Mouse (Mus musculus): ENCODE data around the gene Prnd. TPM values are rescaled to one million over a fixed set of nuclear protein-coding genes. Genes with fewer than 3 reads are reported as not detected.

Gene Prnd
- polyA plus RNA-seq, 1 experiment, result 1.2 TPM

DNA sequence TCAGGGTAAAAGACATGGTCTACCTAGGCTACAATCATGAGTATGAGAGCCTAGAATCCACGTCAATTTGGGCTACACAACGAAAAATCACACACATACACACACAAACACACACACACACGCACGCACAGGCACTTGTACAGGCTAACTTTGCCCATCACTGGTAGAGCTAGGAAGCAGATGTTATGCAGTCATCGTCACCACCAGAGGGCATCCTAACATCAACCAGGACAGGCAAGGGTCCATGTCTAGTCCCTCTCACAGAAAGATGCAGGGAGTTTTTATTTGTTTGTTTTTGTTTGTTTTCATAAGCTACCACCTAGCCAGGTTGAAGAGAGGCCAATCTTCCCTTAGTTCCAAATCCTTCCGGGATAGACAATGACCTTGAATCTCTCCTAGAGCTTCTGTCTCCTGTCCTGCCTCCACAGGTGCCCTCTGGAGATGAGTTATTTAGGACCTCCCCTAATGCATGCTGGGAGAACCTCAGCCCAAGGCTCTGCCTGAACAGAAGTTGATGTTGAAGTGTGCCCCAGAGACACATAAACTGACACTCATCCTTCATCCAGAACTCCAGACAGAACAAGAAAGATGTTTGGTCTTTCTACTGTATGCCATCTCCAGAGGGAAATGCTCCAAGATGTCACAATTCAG lies 32.0 kb downstream of the Prnd start:
- peak; percentile 19 for DNase-seq (ENCODE audit: low spot score)

DNA sequence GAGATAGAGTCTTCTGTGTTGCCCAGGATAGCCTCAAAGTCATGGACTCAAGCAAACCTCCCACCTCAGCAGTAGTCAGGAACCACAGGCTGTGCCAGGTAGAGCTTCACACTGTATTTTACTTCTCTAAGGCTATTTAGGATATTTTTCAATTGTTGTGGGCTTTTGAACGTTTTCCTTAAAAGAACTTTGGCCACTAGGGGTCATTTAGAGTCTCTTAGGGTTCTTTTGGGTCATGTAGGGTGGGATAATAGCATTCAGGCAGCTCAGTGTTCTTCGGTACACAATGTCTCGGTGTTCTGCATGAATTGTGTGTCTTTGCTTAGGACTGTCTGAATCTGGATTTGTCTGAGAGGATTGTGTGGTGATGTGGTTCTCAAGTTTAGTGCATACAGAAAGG lies 37.3 kb downstream of the Prnd start:
- no peak for DNase-seq (ENCODE audit: low spot score)

DNA sequence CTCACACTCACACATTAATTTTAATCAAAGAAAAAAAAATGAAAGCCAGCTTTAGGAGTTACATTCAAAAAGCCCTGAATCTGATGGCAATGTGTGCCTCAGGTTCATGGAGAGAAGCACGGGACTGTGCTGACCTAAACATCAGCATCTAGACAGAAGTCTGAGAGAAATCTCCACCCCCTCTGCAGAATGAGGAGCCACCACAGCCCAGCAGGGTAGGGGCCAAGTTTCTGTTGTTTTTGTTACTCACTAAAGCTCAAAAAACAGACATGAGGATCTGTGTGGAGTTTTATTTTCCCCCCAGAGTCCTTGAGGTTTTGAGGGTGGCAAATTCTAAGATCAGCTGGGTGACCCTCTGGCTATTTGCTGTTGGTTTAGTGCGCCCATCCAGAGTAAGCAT lies 37.9 kb downstream of the Prnd start:
- no peak for DNase-seq (ENCODE audit: low spot score)

DNA sequence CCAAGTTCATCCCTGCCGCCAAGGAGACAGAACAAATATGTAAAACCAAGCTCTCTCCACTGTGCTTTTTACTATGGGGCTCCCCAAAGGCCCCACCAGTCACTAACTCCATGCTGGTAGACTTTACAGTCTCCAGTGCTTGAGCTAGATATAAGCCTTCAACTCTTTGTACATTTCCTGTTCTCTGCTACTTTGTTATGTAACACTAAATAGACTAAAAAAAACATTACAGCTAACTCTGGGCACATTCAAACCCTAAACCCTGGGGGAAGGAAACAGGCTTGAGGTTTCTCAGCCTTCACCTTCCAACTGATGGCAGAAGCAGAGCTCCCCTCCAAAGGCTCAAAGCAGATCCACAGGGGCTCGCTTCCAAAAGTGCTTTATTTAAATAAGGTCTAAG lies 41.8 kb downstream of the Prnd start:
- DNase-seq (ENCODE audit: low spot score), result no peak

DNA sequence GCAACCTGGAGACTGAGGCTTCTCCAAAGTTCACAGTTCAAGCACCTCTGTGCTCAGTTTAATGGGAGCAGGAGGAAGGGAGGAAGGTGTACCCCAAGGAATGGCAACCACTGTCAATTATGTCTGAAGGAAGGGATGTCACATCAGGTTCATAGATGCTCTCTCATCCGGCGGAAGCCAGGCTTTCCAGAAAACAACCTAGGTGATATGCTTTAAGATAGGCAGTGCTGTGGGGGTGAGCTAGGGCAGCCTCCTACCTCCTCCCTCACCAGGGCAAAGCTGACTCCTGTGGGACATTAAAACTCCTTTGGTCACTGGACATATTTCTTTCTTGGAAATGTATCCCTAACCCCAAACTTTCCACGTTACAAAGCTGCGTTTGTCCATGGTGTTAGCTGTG lies 42.5 kb downstream of the Prnd start:
- no peak for DNase-seq (ENCODE audit: low spot score)

DNA sequence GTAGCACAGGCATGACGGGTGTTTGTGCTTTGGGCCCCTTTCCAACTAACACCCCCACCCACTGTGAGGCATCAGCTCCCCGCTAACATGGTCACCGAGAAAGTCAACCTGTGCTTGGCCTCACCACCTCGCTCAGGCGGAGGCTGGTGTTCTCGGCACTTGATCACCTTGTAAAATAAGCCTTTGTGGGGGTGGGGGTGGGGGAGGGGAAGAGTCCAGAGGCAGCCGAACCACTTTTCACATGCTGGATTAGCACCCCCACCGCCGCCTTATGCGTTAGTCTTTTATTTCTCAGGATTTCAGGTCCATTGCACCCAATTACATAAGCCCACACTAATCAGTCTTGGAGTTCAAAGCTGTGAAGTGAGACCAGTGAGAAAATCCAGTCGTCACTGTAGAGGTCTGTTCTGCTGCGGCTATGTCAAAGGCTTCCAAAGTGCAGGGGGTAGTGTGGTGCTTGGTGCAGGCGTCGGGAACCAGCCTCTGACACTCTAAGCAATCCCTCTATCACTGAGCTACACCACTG lies 43.0 kb downstream of the Prnd start:
- no peak for DNase-seq (ENCODE audit: low spot score)

DNA sequence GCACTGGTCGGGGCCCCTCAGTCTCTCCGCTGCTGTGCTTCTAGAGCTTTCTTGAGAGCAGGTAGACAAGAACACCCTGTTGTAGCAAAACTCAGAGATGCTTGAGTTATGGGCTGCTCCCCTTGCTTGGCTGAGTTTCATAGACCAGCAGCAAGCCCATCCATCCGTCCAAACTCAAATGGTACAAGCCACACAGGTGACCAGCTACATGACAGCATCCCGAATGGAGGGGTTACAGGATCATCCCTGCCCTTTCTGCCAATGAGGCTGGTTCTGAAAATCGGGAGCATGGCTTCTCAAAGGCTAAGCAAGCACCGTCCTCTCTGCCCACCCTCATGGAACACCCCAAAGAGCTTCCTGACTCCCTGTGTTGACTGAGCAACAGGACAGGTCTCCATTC lies 44.3 kb downstream of the Prnd start:
- no peak for DNase-seq (ENCODE audit: low spot score)

DNA sequence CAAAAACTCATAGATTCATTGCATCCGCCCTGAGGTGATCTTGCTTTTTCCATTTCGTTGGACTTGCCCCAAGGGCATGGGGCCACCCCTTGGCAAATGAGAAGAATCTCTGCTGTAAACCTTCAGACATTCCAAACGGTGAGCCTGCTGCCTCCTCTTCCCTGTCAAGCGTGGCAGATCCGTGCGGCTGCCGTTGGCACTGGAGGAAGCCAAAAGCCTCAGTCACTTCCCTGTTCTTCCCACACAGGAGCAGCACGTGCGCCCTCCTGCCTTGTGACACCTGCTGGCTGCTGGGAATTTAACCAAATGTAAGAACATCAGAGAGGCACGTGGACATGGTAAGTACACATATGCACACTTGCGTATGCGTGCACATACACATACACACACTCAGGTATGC lies 45.1 kb downstream of the Prnd start:
- DNase-seq (ENCODE audit: low spot score), result no peak

DNA sequence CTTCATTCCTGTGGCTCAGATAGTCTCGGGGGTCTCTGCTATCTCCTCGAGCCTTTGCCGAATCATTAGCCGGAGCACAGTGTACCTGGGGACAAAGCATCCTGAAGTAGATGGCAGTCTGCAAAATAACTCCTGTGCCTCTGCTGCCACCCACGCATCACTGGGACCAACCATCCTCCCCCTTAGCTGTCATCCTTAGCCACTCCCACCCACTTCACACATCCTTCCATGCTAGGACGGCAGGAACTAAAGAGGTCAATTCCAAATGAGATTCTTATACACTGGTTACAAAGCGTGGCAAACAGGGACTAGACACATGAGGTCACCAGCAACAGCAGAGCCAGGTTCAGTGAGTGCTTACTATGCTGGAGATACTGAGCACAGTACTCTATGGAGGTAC lies 45.7 kb downstream of the Prnd start:
- no peak for DNase-seq (ENCODE audit: low spot score)

DNA sequence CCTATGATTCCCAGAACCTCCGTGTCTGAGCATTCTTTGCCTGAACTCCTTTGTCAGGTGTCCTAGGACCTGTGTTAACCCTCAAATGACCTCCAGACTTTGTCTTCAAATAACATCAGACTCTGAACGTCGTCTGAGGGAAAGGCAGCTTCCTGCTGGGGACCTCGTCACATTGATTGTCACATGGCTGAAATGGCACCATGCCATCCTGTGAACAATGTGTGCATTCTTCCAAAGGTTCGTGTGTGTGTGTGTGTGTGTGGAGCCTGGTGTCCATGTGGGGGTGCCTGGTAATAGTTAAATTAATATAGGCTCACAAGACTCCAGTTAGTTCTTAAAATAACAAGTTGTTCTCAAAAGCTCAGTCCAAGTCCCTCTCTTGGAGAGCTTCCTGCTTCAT lies 46.7 kb downstream of the Prnd start:
- DNase-seq (ENCODE audit: low spot score), result no peak

DNA sequence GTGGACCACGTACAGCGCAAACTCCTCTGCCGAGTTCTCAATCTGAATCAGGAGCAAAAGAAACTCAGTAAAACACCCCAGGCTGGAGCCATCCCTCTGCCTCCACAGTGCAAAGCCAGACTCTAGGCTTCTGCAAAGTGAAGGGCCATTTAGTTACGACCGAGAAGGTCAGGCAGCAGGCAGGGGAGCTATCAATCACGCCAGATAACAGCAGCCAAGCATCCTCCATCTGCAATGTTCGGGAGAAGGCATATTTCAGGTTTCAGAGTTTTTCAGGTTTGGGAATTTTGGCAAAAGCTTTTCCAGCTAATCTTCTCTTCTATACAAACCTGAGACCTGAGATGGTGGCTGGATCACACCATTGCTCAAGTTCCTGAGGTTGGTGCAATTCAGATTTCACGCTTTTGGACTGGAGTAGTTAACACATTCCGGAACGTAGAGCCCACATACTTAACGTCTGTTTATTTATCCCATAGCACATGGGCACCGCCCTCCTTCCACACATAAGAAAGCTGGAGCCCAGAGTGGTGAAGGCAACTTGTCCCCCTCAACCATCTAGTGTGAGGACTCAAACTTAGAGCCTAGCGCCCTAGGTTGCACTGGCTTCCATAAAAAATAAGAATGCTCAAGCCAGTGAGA lies 51.2 kb downstream of the Prnd start:
- DNase-seq (ENCODE audit: low spot score), result no peak

DNA sequence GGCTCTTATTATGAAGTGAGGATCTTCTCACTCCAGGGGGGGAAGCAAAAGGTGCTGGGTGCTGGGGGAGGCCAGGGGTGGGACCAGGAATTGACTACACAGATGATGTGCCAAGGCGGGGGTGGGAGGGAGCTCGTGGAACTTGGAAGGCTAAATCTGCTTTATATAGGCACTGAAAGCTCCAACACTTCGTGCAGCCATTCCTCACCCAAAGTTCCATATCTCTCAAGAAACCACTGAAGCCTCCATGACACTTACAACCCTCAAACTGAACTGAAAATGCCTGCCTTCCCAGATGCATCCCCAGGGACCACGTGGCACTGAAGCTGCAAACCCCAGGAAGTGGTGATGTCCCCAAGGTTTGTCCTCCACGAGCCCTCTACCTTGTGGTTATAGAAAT lies 53.3 kb downstream of the Prnd start:
- DNase-seq (ENCODE audit: low spot score), result no peak

DNA sequence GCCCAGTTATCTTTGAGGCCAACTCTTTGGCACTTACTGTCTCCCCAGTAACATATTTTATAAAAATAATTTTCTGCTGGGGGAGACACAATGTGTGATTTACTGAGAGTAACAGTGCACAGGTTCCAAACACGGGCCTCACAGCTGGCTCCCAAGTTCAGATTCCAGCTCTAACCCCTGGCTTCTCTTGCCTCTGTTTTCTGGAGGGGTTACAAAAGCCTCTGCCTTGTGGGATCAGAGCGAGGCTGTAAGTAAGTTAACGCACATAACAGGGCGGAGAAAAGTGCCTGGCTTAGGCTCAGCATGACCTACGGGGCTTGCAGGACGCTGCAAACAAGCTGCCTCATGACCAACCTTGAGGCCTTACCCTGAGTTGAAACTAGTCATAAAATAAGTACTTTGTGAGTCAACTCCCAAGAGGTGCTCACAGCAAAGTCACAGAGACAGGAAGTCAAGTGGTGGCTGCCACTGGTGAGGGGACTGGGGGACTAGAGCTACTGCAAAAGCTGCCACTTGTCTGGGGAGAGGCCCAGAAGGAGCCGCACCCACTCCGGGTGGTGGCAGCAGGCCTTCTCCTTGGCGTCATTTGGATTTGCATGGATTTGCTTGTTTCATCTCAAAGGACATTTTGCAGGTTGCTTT lies 54.0 kb downstream of the Prnd start:
- no peak for DNase-seq (ENCODE audit: low spot score)

DNA sequence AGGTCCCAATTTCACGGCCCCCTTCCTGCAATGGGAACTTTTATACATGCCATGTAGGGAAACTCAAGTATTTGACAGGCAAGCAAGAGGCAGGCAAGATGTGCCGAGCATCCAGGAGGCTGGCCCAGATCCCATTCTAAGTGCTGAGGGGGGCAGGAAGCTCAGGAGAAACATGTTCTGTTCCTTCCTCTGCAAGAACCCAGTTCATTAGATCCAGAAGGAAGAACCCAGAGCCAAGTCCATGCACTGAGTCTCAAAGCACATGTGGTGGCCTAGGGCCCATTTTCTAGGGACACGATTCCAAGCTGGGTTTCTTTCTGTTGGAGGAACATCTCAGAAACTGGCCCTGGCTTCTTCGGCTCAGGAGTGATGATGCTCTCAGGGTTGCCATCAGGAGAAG lies 54.8 kb downstream of the Prnd start:
- DNase-seq (ENCODE audit: low spot score), result no peak

Other genes starting within 250 kb of the Prnd start
- 0.33 and 0.37 TPM in 2 replicates for gene Erv3, start 91.1 kb upstream of the Prnd start, polyA plus RNA-seq (2012; rRNA removed)
- gene Prnp, start 40.9 kb upstream of the Prnd start, polyA plus RNA-seq (2012; rRNA removed), result 161 and 189 TPM in 2 replicates
- gene Prn, start 40.9 kb upstream of the Prnd start, polyA plus RNA-seq (2012; rRNA removed), result 0.07 TPM in 1 of 2 replicates, not detected in the other
- 6.6 and 13.8 TPM in 2 replicates for gene Rassf2, start 79.4 kb downstream of the Prnd start, polyA plus RNA-seq (2012; rRNA removed)
- 36.2 and 36.3 TPM in 2 replicates for gene Slc23a2, start 194.2 kb downstream of the Prnd start, polyA plus RNA-seq (2012; rRNA removed)